8 mouse cellular contexts compared by ENCODE assay signal in the genomic region with DNA sequence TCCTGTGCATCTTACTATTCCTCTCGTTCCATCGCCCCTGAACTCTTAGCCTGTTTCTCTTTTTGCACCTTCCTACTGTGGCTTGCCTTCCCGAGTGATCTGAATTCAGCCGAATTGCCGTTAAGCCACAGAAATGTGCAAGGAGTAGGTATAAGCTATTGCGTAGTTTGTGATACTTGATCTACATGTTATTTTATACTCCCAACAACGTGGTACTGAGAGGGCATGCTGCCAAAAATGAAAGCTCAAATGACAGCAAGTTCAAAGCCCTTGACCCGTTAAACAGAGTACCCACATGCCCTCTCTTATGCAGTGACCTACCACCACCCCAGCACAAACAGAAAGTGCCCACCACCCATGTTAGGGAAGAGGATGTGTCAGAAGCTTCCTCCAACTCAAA. TPM values are rescaled to one million over a fixed set of nuclear protein-coding genes. Genes with fewer than 3 reads are reported as not detected.
DNase-seq lines count a peak whose midpoint lies in the region; ATAC-seq and TF ChIP-seq lines count a peak whose summit lies in the region.

No protein-coding gene starts in this region.

- TF ChIP-seq CTCF in gastrocnemius, adult 2 months (IDR thresholded peaks at IDR 0.05), result no peak
- TF ChIP-seq CTCF in MEL (IDR thresholded peaks at IDR 0.05 in 2 of 3, conservative IDR thresholded peaks at IDR 0.05 in 1 of 3; ENCODE audit: control insufficient read depth in 1 of 3, insufficient read depth in 1 of 3, low read depth in 2 of 3, low read length in 3 of 3, poor library complexity in 1 of 3, severe bottlenecking in 1 of 3), result no peak

- peaks cover 22% of the 10 kb centered on the region for H3K79me2 ChIP-seq in MEL (ENCODE audit: control insufficient read depth, insufficient read depth, low read length, poor library complexity)

- H3K27me3 ChIP-seq in MEL (ENCODE audit: control insufficient read depth in 1 of 2, insufficient read depth in 2 of 2, low read length in 2 of 2), result no peaks in the 10 kb centered on the region
- H3K27me3 ChIP-seq in hindbrain, embryonic 10.5 days (ENCODE audit: insufficient read depth, poor library complexity, severe bottlenecking), result no peaks in the 10 kb centered on the region
- H3K27me3 ChIP-seq in liver, embryonic 15.5 days, result no peaks in the 10 kb centered on the region; the same call in 1 of the 2 replicates

- peak overlapping the region; percentile 95 for H3K4me3 ChIP-seq in gastrocnemius, adult 2 months
- peak overlapping the region; percentile 97 to 100 for H3K4me3 ChIP-seq in MEL (ENCODE audit: control insufficient read depth in 1 of 2, insufficient read depth in 1 of 2, low read depth in 2 of 2, low read length in 2 of 2)
- H3K4me3 ChIP-seq in hindbrain, embryonic 10.5 days, result peak overlapping the region; percentile 89
- peak overlapping the region; percentile 90 for H3K4me3 ChIP-seq in liver, embryonic 15.5 days (replicated peaks)

- H3K36me3 ChIP-seq in MEL (ENCODE audit: control insufficient read depth in 1 of 2, insufficient read depth in 2 of 2, low read length in 2 of 2), result peaks cover 5 to 16% of the 10 kb centered on the region in 2 experiments
- H3K36me3 ChIP-seq in hindbrain, embryonic 10.5 days, result peaks cover 44% of the 10 kb centered on the region
- peaks cover 34% of the 10 kb centered on the region for H3K36me3 ChIP-seq in liver, embryonic 15.5 days (replicated peaks)

- TF ChIP-seq EP300 in MEL (IDR thresholded peaks at IDR 0.05; ENCODE audit: low read depth in 1 of 2, low read length in 2 of 2), result no peak

- H3K4me2 ChIP-seq in liver, embryonic 15.5 days, result peak overlapping the region; percentile 82

- no peak for TF ChIP-seq RAD21 in MEL (IDR thresholded peaks at IDR 0.05; ENCODE audit: low read depth, low read length)

- peak overlapping the region; percentile 98 for H3K9ac ChIP-seq in MEL (ENCODE audit: control insufficient read depth, low read depth, low read length, poor library complexity, severe bottlenecking)
- peak overlapping the region; percentile 87 for H3K9ac ChIP-seq in liver, embryonic 15.5 days

- 7% methylated on average over 8 of the region's 8 CpGs for WGBS in hindbrain, embryonic 10.5 days
- WGBS in liver, embryonic 15.5 days (ENCODE audit: insufficient replicate concordance), result 1% methylated on average over 8 of the region's 8 CpGs

- H3K4me1 ChIP-seq in MEL (ENCODE audit: control insufficient read depth in 1 of 2, insufficient read depth in 2 of 2, low read length in 2 of 2), result peaks cover 4 to 12% of the 10 kb centered on the region in 2 experiments; a peak in 3 of 4 replicates
- H3K4me1 ChIP-seq in hindbrain, embryonic 10.5 days (replicated peaks), result peaks cover 14% of the 10 kb centered on the region
- H3K4me1 ChIP-seq in liver, embryonic 15.5 days (replicated peaks), result peaks cover 22% of the 10 kb centered on the region

- no peak for ATAC-seq in liver, embryonic 15.5 days (ENCODE audit: insufficient read depth)

- peak overlapping the region; percentile 92 for H3K27ac ChIP-seq in gastrocnemius, adult 2 months
- H3K27ac ChIP-seq in MEL (ENCODE audit: control insufficient read depth, low read depth, low read length), result peak overlapping the region; percentile 51
- peak overlapping the region; percentile 95 for H3K27ac ChIP-seq in hindbrain, embryonic 10.5 days
- H3K27ac ChIP-seq in liver, embryonic 15.5 days (replicated peaks), result peak overlapping the region; percentile 74; the same call in 1 of the 2 replicates

- intact Hi-C loops in gastrocnemius, adult 2 months (cut with DNase I), result loop anchor here (5.0 kb wide), 1 partner anchor 118 kb away; no protein-coding TSS in a partner anchor

- no peak for TF ChIP-seq POLR2A in MEL (IDR thresholded peaks at IDR 0.05; ENCODE audit: control insufficient read depth in 1 of 2, insufficient read depth in 1 of 2, low read depth in 1 of 2, low read length in 2 of 2, poor library complexity in 1 of 2)

- H3K9me3 ChIP-seq in MEL (replicated peaks; ENCODE audit: insufficient read depth, low read length), result no peaks in the 10 kb centered on the region
- H3K9me3 ChIP-seq in hindbrain, embryonic 10.5 days, result no peaks in the 10 kb centered on the region
- H3K9me3 ChIP-seq in liver, embryonic 15.5 days (replicated peaks), result no peaks in the 10 kb centered on the region

- peak; percentile 34 for DNase-seq in gastrocnemius, adult 2 months
- DNase-seq in gastrocnemius, postnatal 25 days, result no peak
- DNase-seq in MEL (ENCODE audit: low read depth, low spot score), result peak; percentile 39
- no peak for DNase-seq in hindbrain, embryonic 10.5 days (ENCODE audit: low spot score)
- DNase-seq in B cell, adult 2 months, result no peak
- no peak for DNase-seq in right cerebral cortex, adult 18-20 months
- DNase-seq in natural killer cell, adult 2 months (ENCODE audit: low spot score in 2 of 2), result no peak

TF ChIP-seq in MEL, 35 proteins besides CTCF, POLR2A, EP300 and RAD21:
- no peak for TF ChIP-seq RCOR1 (IDR thresholded peaks at IDR 0.05; ENCODE audit: low read depth, low read length)
- peak; percentile 47; the same call in 1 of the 2 replicates for TF ChIP-seq MAX (IDR thresholded peaks at IDR 0.05; ENCODE audit: low read length)
- no peak for TF ChIP-seq MEF2A (IDR thresholded peaks at IDR 0.05; ENCODE audit: extremely low read depth, insufficient replicate concordance, low read depth, low read length, poor library complexity, severe bottlenecking)

RNA-seq across cellular contexts. Expression of a gene that starts 0.6 kb away (rescaled TPM):
- 100 to 1,000 TPM; 122 to 125 TPM for total RNA-seq in gastrocnemius, adult 2 months (2021)
- total RNA-seq in gastrocnemius, postnatal 25 days (2021), result 10 to 100 TPM; 86.5 to 98.1 TPM
- 123 and 145 TPM in 2 replicates for total RNA-seq in MEL (2012; rRNA removed)
- polyA plus RNA-seq in MEL (2012; ENCODE audit: insufficient read depth in 1 of 2, insufficient read length in 2 of 2, low read depth in 1 of 2, low replicate concordance in 2 of 2, missing spikeins in 1 of 2), result 100 to 1,000 TPM; 226 to 283 TPM
- 77.2 and 84.5 TPM in 2 replicates for polyA plus RNA-seq in hindbrain, embryonic 10.5 days (2016; fragmentation: Nextera tagmentation; extraction: Ambion mirVana)
- polyA plus RNA-seq in liver, embryonic 15.5 days (2015; fragmentation: Nextera tagmentation; extraction: Ambion mirVana), result 34.9 and 35.2 TPM in 2 replicates

RNA-seq across cellular contexts. Expression of a gene that starts 4.9 kb away (rescaled TPM):
- 1 to 10 TPM; 2.3 to 2.5 TPM for total RNA-seq in gastrocnemius, adult 2 months (2021)
- 1 to 10 TPM in 1 of 2 experiments, under 1 TPM in 1; 0.75 to 1.6 TPM for total RNA-seq in gastrocnemius, postnatal 25 days (2021)
- total RNA-seq in MEL (2012; rRNA removed), result 0.35 and 0.52 TPM in 2 replicates
- polyA plus RNA-seq in MEL (2012; ENCODE audit: insufficient read depth in 1 of 2, insufficient read length in 2 of 2, low read depth in 1 of 2, low replicate concordance in 2 of 2, missing spikeins in 1 of 2), result under 1 TPM in 1 of 2 experiments, not detected in 1; 0.53 TPM
- 0.15 TPM in 1 of 2 replicates, not detected in the other for polyA plus RNA-seq in hindbrain, embryonic 10.5 days (2016; fragmentation: Nextera tagmentation; extraction: Ambion mirVana)
- polyA plus RNA-seq in liver, embryonic 15.5 days (2015; fragmentation: Nextera tagmentation; extraction: Ambion mirVana), result 0.03 and 0.05 TPM in 2 replicates

RNA-seq across cellular contexts. Expression of a gene that starts 15.3 kb away (rescaled TPM):
- under 1 TPM; 0.41 to 0.67 TPM for total RNA-seq in gastrocnemius, adult 2 months (2021)
- total RNA-seq in gastrocnemius, postnatal 25 days (2021), result under 1 TPM; 0.69 to 0.70 TPM
- total RNA-seq in MEL (2012; rRNA removed), result not detected in 2 replicates
- not detected for polyA plus RNA-seq in MEL (2012; ENCODE audit: insufficient read depth in 1 of 2, insufficient read length in 2 of 2, low read depth in 1 of 2, low replicate concordance in 2 of 2, missing spikeins in 1 of 2)
- 5.7 and 11.0 TPM in 2 replicates for polyA plus RNA-seq in hindbrain, embryonic 10.5 days (2016; fragmentation: Nextera tagmentation; extraction: Ambion mirVana)
- polyA plus RNA-seq in liver, embryonic 15.5 days (2015; fragmentation: Nextera tagmentation; extraction: Ambion mirVana), result 0.05 TPM in 2 replicates

RNA-seq across cellular contexts. Expression of a gene that starts 40.6 kb away (rescaled TPM):
- not detected for total RNA-seq in gastrocnemius, adult 2 months (2021)
- not detected for total RNA-seq in gastrocnemius, postnatal 25 days (2021)
- total RNA-seq in MEL (2012; rRNA removed), result not detected in 2 replicates
- polyA plus RNA-seq in MEL (2012; ENCODE audit: insufficient read depth in 1 of 2, insufficient read length in 2 of 2, low read depth in 1 of 2, low replicate concordance in 2 of 2, missing spikeins in 1 of 2), result not detected
- polyA plus RNA-seq in hindbrain, embryonic 10.5 days (2016; fragmentation: Nextera tagmentation; extraction: Ambion mirVana), result not detected in 2 replicates
- polyA plus RNA-seq in liver, embryonic 15.5 days (2015; fragmentation: Nextera tagmentation; extraction: Ambion mirVana), result not detected in 2 replicates

RNA-seq across cellular contexts. Expression of a gene that starts 50.0 kb away (rescaled TPM):
- total RNA-seq in gastrocnemius, adult 2 months (2021), result not detected
- not detected for total RNA-seq in gastrocnemius, postnatal 25 days (2021)
- not detected in 2 replicates for total RNA-seq in MEL (2012; rRNA removed)
- polyA plus RNA-seq in MEL (2012; ENCODE audit: insufficient read depth in 1 of 2, insufficient read length in 2 of 2, low read depth in 1 of 2, low replicate concordance in 2 of 2, missing spikeins in 1 of 2), result not detected
- polyA plus RNA-seq in hindbrain, embryonic 10.5 days (2016; fragmentation: Nextera tagmentation; extraction: Ambion mirVana), result not detected in 2 replicates
- polyA plus RNA-seq in liver, embryonic 15.5 days (2015; fragmentation: Nextera tagmentation; extraction: Ambion mirVana), result not detected in 2 replicates

Comparison
In these comparisons a context has a peak if more than half of its experiments do, and no peak if none do; other contexts are left out.
1. DNase-seq: peak in gastrocnemius, adult 2 months (single experiment) and MEL (single experiment); none in gastrocnemius, postnatal 25 days (single experiment), hindbrain, embryonic 10.5 days (single experiment), B cell, adult 2 months (0 of 2), right cerebral cortex, adult 18-20 months (single experiment) and natural killer cell, adult 2 months (0 of 2).
2. Peak in every context shown above with its lines, with median percentiles within 50 percentile points of each other: H3K27ac ChIP-seq and H3K4me3 ChIP-seq.